Mouse (Mus musculus): ENCODE data around the gene Vipas39.
"Not testable (repeated sequence)": the region's sequence is repeated elsewhere in the genome, so short reads cannot be mapped to it uniquely, and the experiment has no call there.

The Vipas39 gene

GRCm38 (mm10) chr12:87266108-87266826, at the start of gene Vipas39, which contains the start of gene Ahsa1:
TSS of gene Vipas39 (minus strand) at chr12:87266256.
TSS of gene Ahsa1 (plus strand) at chr12:87266479.
- DNase-seq (ENCODE audit: low read depth, low spot score): peak; percentile 99

DNA sequence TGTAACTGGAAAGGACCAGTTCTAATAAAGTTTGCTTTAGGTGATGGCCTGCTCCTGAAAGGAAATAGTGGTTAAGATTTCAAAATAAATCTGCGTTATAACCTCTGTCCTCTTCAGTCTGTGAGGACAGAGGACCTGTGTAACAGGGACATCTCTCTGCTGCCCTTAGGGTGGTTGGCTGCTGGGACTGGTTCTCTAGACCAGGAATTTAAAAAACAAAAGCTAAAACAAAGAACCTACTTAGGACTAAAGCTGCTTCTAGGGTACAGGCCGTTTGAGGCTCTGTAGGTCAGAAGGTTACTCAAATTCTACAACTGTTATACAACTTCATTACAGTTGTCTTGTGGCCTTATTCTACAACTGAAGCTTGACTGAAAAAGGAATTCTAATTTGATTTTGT, 47.0 kb upstream of the Vipas39 start:
- DNase-seq (ENCODE audit: low read depth, low spot score): no peak

DNA sequence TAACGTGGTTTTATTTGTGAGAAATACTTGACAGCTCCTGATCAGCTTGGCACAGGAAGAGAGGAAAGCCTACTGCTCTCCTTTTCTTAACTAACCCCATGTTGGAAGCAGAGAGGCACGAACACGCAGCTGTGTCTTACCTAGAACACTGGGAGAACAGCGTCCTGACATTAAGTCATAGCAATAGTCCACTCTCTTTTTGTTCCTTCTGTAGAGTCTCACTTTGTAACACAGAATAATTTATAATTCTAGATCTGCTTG, 40.5 kb upstream of the Vipas39 start:
- DNase-seq (ENCODE audit: low read depth, low spot score): not testable (repeated sequence)

DNA sequence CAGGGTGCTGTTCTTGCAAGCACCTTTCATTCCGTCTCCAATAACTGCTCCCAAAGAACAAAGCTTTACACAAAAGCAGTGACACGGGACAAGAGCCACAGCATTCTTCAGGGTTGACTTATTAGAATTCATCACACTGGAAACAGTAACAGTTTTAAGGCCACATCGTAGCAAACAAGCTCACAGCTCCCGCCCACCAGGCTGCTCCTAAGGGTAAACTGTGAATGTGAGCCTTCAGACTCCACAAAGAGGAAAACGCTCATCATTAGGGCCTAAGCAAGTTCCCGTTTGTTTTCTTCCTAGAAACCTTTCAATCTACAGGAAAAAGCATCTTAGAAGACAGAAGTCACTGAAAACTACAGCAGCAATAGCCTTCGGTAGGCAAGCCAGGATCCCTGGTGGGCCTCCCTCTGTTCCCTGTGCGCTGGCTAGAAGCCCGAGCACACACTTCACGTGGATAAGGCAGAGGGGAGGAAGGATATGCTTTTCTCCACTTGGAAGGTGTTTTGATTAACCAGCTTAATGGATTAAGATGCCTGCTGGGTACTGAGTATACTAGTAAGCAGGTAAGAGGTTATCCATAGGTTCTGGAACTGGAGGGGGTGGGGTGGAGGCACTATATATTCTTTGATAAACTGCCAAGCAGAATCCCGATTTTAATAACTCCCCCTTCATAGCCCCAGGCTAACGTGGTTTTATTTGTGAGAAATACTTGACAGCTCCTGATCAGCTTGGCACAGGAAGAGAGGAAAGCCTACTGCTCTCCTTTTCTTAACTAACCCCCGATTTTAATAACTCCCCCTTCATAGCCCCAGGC, 39.9 kb upstream of the Vipas39 start:
- DNase-seq (ENCODE audit: low read depth, low spot score): no peak

DNA sequence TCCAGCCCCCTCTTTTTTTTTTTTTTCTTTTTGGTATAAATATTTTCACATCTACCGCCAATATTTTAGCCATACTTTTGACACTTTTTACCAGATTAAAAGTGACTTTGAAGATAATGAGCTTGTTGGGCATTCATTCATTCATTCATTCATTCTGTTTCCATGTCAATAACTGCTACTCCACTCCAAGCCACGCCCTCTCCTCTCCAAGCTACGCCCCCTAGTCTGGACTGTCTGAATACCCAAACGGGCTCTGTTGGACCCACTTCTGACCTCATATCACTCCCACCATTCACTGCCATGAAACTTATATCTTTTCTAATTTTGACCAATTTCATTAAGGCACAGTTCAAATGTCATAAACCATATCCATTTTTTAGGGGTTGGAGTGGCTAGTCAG, 35.1 kb upstream of the Vipas39 start:
- no peak for DNase-seq (ENCODE audit: low read depth, low spot score)

GRCm38 (mm10) chr12:87300441-87300690, 34.3 kb upstream of the Vipas39 start:
- DNase-seq (ENCODE audit: low read depth, low spot score): no peak

DNA sequence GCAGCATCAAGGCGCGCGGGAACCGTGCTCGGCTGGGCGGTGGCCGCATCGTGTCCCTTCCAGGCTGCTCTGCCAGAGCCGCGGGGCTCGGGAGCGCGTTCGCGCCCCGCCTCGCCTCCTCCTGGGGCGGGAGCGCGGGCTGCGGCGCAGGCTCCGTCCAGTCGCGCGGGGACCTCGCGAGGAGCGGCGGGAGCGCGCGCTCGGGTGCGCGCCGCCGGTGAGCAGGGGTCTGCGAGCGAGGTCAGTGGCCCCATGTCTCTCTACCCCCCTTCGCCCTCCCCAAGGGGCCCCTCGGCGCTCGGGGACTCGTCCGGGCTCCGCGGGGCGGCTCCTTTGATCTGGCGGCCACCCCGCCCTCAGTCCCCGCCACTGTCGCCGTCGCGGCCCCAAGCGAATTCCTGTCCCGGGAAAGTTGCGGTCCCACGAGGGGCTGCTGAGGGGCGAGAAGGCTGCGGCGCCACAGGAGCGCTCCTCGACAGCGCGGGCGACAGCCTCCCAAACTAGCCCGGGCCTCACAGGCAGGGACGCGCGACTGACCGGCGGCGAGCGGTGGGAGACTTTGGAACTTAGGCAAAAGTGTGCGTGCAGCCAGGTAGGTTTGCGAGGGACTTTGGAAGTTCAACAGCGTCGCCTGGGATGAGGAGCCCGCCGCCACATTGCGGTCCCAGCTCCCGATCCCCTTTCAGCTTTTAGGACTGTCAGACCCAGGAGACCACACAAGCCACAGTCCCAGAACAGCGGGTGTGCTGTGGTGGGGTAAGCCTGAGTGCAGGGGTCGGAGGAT, 33.8 kb upstream of the Vipas39 start, which contains the start of gene Ism2:
Ism2 (minus strand) TSS at position 49 of the 784 bp plus-strand sequence.
- DNase-seq (ENCODE audit: low read depth, low spot score): no peak

DNA sequence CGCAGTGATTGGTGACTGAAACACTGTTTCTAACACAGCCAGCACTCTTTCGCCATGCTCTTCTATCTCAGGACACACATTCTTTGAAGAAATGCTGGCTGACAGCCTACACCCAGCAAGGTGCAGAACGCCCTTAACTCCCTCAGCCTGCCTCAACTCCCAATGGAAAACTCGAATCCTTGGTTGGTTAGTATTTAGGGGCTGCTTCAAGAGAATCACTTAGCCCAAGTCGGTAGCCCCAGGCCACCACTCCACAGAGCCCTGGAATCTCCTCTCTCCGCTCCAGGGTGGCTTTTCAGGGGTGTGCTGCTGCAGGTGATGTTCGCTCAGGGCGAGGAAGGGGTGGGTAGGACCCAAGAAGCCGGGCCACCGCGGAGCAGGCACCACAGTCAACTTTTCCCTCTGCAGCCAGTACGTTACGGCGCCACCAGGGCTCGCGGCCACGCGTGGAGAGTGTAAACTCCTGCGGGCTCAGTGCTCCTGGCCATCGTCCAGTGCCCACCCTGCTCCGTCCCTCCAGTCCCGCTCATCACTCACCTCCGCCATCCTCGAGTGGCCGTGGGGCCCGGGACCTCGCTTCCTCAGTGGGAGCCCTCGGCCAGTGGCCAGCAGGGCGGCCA, 33.1 kb upstream of the Vipas39 start:
- DNase-seq (ENCODE audit: low read depth, low spot score): no peak

- no peak for DNase-seq (ENCODE audit: low read depth, low spot score)
These were observed 27.9 kb upstream of the Vipas39 start for GRCm38 (mm10) chr12:87293934-87294333.

DNA sequence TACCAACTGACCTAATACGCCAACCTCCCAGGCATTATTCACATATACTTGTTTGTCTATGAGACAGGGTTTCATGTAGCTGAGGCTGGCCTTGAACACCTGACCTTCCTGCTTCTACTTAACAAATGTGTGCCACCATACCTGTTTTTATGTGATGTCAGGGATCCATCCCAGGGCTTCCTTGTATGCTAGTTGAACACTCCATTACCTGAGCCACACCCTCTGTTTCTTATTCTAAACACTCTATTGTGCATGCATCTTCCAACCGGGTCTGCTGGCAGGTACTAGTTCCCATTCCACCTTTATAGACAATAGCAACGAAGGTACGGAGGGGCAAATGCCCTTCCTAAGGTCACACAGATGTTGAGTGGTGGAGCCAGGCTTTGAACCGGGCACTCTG, 23.0 kb upstream of the Vipas39 start:
- DNase-seq (ENCODE audit: low read depth, low spot score): no peak

DNA sequence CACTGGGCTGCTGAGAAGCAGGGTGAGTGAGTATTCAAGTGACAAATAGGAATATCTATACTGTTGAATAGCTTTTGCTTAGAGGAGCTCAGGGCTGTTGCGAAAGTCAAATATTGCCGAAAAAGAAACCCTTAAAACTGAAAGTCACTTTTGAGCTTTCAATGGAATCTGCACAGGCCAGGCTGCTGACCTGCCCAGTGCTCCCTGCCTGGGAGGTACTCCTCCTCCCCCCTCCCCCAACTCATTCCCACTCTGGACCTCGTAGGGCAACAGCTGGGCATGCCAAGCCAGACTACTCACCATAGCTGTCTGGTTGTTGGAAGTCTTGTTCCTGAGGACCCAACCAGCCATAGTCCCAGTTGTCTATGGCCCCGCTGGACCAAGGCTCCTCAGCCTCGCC, 18.7 kb upstream of the Vipas39 start:
- no peak for DNase-seq (ENCODE audit: low read depth, low spot score)

DNA sequence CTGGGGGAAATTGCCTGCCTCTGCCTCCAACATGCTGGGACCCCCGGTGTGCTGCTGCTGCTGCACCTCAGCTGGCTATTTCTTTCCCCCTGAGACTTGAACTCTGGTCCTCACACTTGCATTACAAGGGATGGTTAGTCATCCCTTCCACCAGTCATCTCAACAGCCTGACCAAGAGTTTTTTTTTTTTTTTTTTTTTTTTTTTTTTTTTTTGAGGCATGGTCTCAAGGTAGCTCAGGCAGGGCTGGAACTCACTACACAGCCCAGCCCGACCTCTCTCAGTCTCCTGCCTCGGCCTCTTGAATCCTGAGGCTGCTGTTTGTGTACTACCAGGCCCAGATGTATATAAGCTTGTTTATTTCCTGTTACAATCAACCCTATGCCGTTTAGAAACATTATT, 18.2 kb upstream of the Vipas39 start:
- DNase-seq (ENCODE audit: low read depth, low spot score): no peak

DNA sequence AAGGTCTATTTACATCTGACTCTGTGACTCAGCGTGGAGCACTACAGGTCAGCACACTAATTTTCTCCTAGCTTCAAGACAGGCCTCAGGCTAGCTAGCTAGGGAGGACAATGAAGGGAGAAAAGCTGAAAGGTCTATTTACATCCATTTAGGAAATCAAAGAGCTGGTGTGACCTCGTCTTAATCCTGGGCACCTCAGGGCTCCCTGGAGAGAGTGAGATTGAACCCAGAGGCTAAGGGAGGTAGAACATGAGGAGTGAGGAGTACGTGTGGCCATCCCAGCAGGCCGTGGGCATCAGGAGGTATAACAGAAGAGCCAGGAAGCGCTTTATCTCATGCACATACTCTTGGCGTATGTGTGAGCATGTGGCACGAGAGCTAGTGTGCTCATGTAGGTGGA, 17.6 kb upstream of the Vipas39 start:
- peak; percentile 28 for DNase-seq (ENCODE audit: low read depth, low spot score)

DNA sequence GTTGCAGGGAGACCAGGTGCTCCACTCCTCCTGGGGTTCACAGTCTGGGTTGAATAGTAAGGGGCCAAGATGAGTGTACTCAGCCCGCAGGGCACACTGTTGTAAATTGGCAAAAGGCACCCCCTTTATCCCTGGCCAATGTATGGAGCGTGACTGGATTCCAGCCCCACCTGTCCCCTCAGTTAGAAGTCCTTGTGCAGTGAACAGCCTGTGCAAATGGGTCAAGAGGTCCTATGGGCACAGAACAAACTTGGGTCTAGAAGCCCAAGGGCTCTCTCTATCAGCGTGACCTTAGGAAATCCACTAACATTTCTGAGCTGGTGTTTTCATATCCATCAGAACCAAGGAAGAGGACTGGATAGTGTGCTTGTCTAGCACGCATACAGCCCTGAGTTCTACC, 16.7 kb upstream of the Vipas39 start:
- DNase-seq (ENCODE audit: low read depth, low spot score): no peak

DNA sequence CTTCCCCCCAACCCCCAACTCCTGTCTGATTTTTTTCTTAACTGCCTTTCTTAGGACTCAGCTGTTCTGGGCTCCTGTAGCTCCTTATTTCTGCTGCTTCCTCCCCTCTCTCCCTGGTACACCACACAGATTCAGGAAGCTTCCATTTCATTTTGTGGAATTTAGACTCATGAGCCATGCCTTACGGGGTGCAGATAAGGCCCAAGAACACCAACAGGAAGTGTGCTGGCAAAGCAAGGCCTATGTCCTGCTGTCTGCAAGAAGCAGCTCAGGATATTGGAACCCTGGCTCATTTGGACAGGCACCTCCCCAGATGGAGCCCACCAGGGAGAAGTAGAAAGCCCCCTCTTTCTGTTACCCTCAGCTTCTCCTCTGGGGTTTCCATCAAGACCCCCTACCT, 15.7 kb upstream of the Vipas39 start:
- no peak for DNase-seq (ENCODE audit: low read depth, low spot score)

GRCm38 (mm10) chr12:87279879-87280278, 13.8 kb upstream of the Vipas39 start:
- DNase-seq (ENCODE audit: low read depth, low spot score): no peak

- DNase-seq (ENCODE audit: low read depth, low spot score): no peak
These were observed 13.3 kb upstream of the Vipas39 start for GRCm38 (mm10) chr12:87279350-87279749.

- no peak for DNase-seq (ENCODE audit: low read depth, low spot score)
These were observed 12.2 kb upstream of the Vipas39 start for GRCm38 (mm10) chr12:87278118-87278730.

DNA sequence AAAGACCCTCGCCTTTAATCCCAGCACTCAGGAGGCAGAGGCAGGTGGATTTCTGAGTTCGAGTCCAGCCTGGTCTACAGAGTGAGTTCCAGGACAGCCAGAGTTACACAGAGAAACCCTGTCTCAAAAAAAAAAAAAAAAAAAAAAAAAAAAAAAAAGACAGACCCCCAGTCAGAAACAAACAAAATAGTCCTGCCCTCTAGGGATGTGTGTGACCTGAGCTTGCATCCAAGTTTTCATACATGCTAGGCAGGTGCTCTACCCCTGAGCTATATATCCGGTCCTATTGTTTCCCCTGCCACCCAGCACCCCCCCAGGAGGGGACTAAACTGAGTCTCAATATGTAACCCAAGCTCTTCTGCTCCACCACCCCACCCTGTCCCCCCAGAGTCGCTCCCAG, 11.2 kb upstream of the Vipas39 start:
- DNase-seq (ENCODE audit: low read depth, low spot score): not testable (repeated sequence)

DNA sequence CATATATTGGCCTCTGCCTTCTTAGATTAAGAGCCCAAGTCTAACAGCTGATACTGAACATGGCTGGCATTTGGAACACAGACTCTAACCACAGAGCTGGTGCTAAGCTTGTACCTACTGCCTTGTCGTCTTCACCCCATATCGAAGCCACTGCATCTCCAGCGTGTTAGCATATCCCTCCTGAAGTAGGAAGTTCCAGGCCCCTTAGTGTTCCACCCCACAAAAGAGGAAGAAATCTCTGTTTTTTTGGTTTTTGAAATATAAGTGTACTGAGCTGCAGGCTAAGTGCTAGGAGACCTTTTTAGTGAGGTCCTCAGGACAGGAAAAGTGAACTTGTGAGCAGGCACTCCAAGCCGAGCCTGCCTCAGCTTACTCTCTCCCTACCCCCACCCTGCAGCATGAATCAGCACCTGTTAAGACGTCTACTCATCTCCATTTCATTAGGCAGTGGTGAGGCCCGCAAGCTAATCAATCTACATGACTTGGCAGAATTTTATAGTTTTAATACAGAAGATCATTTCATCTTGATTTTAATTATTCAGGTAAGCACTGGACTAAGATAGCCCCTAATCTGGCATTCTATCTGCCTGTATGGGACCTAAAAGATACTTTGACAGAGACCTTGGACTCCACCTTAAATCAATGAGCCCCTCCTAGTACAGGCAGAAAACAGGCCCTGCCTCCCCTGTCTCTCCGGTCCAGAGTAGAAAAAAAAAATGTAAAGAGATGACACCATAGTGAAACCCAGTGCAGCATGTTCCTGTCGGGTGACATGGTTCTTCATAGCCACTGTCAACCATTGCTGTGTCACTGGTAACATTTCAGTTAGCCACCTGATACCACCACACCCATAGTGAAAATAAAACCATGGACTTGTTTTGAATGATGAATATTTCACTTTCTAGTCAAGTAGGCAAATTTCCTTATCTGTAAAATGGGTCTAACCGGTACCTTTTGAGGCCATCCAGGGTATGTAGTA, 9.1 kb upstream of the Vipas39 start:
- no peak for DNase-seq (ENCODE audit: low read depth, low spot score)

GRCm38 (mm10) chr12:87267682-87268081, 1.6 kb upstream of the Vipas39 start:
- peak; percentile 76 for DNase-seq (ENCODE audit: low read depth, low spot score)

Data from 3T3-L1 (cell line).